Mouse (Mus musculus): ENCODE data around the gene Epn2. TPM values are rescaled to one million over a fixed set of nuclear protein-coding genes. Genes with fewer than 3 reads are reported as not detected.

Gene Epn2
- polyA plus RNA-seq, 1 experiment from 2014 or later: 20.9 TPM

- no peaks in the 10 kb centered on the region for H3K36me3 ChIP-seq (ENCODE audit: control insufficient read depth, insufficient read depth, low read length)
- ATAC-seq (ENCODE audit: insufficient read depth, low FRiP score): no peak
- no peaks in the 10 kb centered on the region for H3K27me3 ChIP-seq (ENCODE audit: control insufficient read depth, insufficient read depth, low read length)
- no peak overlapping the region for H3K27ac ChIP-seq (ENCODE audit: low read length)
- no peak overlapping the region for H3K9ac ChIP-seq (ENCODE audit: low read length)
- H3K9me3 ChIP-seq (replicated peaks; ENCODE audit: control insufficient read depth, low read length): no peaks in the 10 kb centered on the region
- no peak overlapping the region for H3K4me3 ChIP-seq (replicated peaks; ENCODE audit: low read length)
- peaks cover 9% of the 10 kb centered on the region; the same call in 1 of the 2 replicates for H3K4me1 ChIP-seq (ENCODE audit: control insufficient read depth, insufficient read depth, low read length)
- no peak overlapping the region for H3K4me2 ChIP-seq (ENCODE audit: low read depth, low read length)
- 71% methylated on average over 4 of the region's 4 CpGs for WGBS
Measured at GRCm38 (mm10) chr11:61563939-61564338, 15.5 kb downstream of the Epn2 start.

- Histone ChIP-seq H3K27ac (ENCODE audit: low read length) (no peak overlapping the region; the same call in 1 of the 2 replicates), H3K4me2 (ENCODE audit: low read depth, low read length) (no peak overlapping the region), H3K27me3 (ENCODE audit: control insufficient read depth, insufficient read depth, low read length) (no peaks in the 10 kb centered on the region), H3K36me3 (ENCODE audit: control insufficient read depth, insufficient read depth, low read length) (no peaks in the 10 kb centered on the region), H3K4me1 (ENCODE audit: control insufficient read depth, insufficient read depth, low read length) (peaks cover 9% of the 10 kb centered on the region; the same call in 1 of the 2 replicates), H3K4me3 (replicated peaks; ENCODE audit: low read length) (no peak overlapping the region), H3K9ac (ENCODE audit: low read length) (no peak overlapping the region), H3K9me3 (replicated peaks; ENCODE audit: control insufficient read depth, low read length) (no peaks in the 10 kb centered on the region)
- no peak for ATAC-seq (ENCODE audit: insufficient read depth, low FRiP score)
- 52% methylated on average over 5 of the region's 5 CpGs for WGBS
Measured at GRCm38 (mm10) chr11:61562421-61562820, 17.1 kb downstream of the Epn2 start.

GRCm38 (mm10) chr11:61559572-61559971, 19.9 kb downstream of the Epn2 start:
- no peaks in the 10 kb centered on the region for H3K36me3 ChIP-seq (ENCODE audit: control insufficient read depth, insufficient read depth, low read length)
- H3K27ac ChIP-seq (ENCODE audit: low read length): no peak overlapping the region
- no peak for ATAC-seq (ENCODE audit: insufficient read depth, low FRiP score)
- no peak overlapping the region for H3K4me3 ChIP-seq (replicated peaks; ENCODE audit: low read length)
- H3K9ac ChIP-seq (ENCODE audit: low read length): no peak overlapping the region
- 59% methylated on average over 5 of the region's 5 CpGs for WGBS
- peaks cover 9% of the 10 kb centered on the region; the same call in 1 of the 2 replicates for H3K4me1 ChIP-seq (ENCODE audit: control insufficient read depth, insufficient read depth, low read length)
- H3K27me3 ChIP-seq (ENCODE audit: control insufficient read depth, insufficient read depth, low read length): no peaks in the 10 kb centered on the region
- H3K4me2 ChIP-seq (ENCODE audit: low read depth, low read length): no peak overlapping the region
- H3K9me3 ChIP-seq (replicated peaks; ENCODE audit: control insufficient read depth, low read length): no peaks in the 10 kb centered on the region

GRCm38 (mm10) chr11:61553015-61553754, 26.3 kb downstream of the Epn2 start:
- no peaks in the 10 kb centered on the region for H3K9me3 ChIP-seq (replicated peaks; ENCODE audit: control insufficient read depth, low read length)
- no peak overlapping the region for H3K4me3 ChIP-seq (replicated peaks; ENCODE audit: low read length)
- no peaks in the 10 kb centered on the region for H3K27me3 ChIP-seq (ENCODE audit: control insufficient read depth, insufficient read depth, low read length)
- 73% methylated on average over 3 of the region's 3 CpGs for WGBS
- ATAC-seq (ENCODE audit: insufficient read depth, low FRiP score): no peak
- no peaks in the 10 kb centered on the region for H3K36me3 ChIP-seq (ENCODE audit: control insufficient read depth, insufficient read depth, low read length)
- no peak overlapping the region for H3K27ac ChIP-seq (ENCODE audit: low read length)
- H3K4me1 ChIP-seq (ENCODE audit: control insufficient read depth, insufficient read depth, low read length): no peaks in the 10 kb centered on the region
- H3K4me2 ChIP-seq (ENCODE audit: low read depth, low read length): no peak overlapping the region
- H3K9ac ChIP-seq (ENCODE audit: low read length): no peak overlapping the region

- H3K9me3 ChIP-seq (replicated peaks; ENCODE audit: control insufficient read depth, low read length): no peaks in the 10 kb centered on the region
- H3K4me2 ChIP-seq (ENCODE audit: low read depth, low read length): no peak overlapping the region
- H3K9ac ChIP-seq (ENCODE audit: low read length): no peak overlapping the region
- H3K4me1 ChIP-seq (ENCODE audit: control insufficient read depth, insufficient read depth, low read length): no peaks in the 10 kb centered on the region
- H3K27ac ChIP-seq (ENCODE audit: low read length): no peak overlapping the region
- no peaks in the 10 kb centered on the region for H3K27me3 ChIP-seq (ENCODE audit: control insufficient read depth, insufficient read depth, low read length)
- no peak overlapping the region for H3K4me3 ChIP-seq (replicated peaks; ENCODE audit: low read length)
- H3K36me3 ChIP-seq (ENCODE audit: control insufficient read depth, insufficient read depth, low read length): no peaks in the 10 kb centered on the region
- ATAC-seq (ENCODE audit: insufficient read depth, low FRiP score): no peak
Measured at GRCm38 (mm10) chr11:61550631-61551030, 28.9 kb downstream of the Epn2 start.

- no peak overlapping the region for H3K27ac ChIP-seq (ENCODE audit: low read length)
- no peak overlapping the region for H3K4me3 ChIP-seq (replicated peaks; ENCODE audit: low read length)
- no peaks in the 10 kb centered on the region for H3K27me3 ChIP-seq (ENCODE audit: control insufficient read depth, insufficient read depth, low read length)
- no peaks in the 10 kb centered on the region for H3K9me3 ChIP-seq (replicated peaks; ENCODE audit: control insufficient read depth, low read length)
- H3K9ac ChIP-seq (ENCODE audit: low read length): no peak overlapping the region
- no peak overlapping the region for H3K4me2 ChIP-seq (ENCODE audit: low read depth, low read length)
- WGBS: 88% methylated on average over 4 of the region's 4 CpGs
- no peaks in the 10 kb centered on the region for H3K36me3 ChIP-seq (ENCODE audit: control insufficient read depth, insufficient read depth, low read length)
- H3K4me1 ChIP-seq (ENCODE audit: control insufficient read depth, insufficient read depth, low read length): no peaks in the 10 kb centered on the region
- ATAC-seq (ENCODE audit: insufficient read depth, low FRiP score): no peak
Measured at GRCm38 (mm10) chr11:61547710-61548109, 31.8 kb downstream of the Epn2 start.

- Histone ChIP-seq H3K27ac (ENCODE audit: low read length) (no peak overlapping the region), H3K9ac (ENCODE audit: low read length) (no peak overlapping the region), H3K4me2 (ENCODE audit: low read depth, low read length) (no peak overlapping the region), H3K9me3 (replicated peaks; ENCODE audit: control insufficient read depth, low read length) (no peaks in the 10 kb centered on the region), H3K36me3 (ENCODE audit: control insufficient read depth, insufficient read depth, low read length) (no peaks in the 10 kb centered on the region), H3K4me3 (replicated peaks; ENCODE audit: low read length) (no peak overlapping the region), H3K27me3 (ENCODE audit: control insufficient read depth, insufficient read depth, low read length) (no peaks in the 10 kb centered on the region), H3K4me1 (ENCODE audit: control insufficient read depth, insufficient read depth, low read length) (no peaks in the 10 kb centered on the region)
- no peak for ATAC-seq (ENCODE audit: insufficient read depth, low FRiP score)
- 77% methylated on average over 10 of the region's 10 CpGs for WGBS
Measured at GRCm38 (mm10) chr11:61546452-61546851, 33.0 kb downstream of the Epn2 start.

GRCm38 (mm10) chr11:61545586-61545985, 33.9 kb downstream of the Epn2 start:
- H3K9ac ChIP-seq (ENCODE audit: low read length): no peak overlapping the region
- no peaks in the 10 kb centered on the region for H3K27me3 ChIP-seq (ENCODE audit: control insufficient read depth, insufficient read depth, low read length)
- ATAC-seq (ENCODE audit: insufficient read depth, low FRiP score): no peak
- no peaks in the 10 kb centered on the region for H3K4me1 ChIP-seq (ENCODE audit: control insufficient read depth, insufficient read depth, low read length)
- no peaks in the 10 kb centered on the region for H3K36me3 ChIP-seq (ENCODE audit: control insufficient read depth, insufficient read depth, low read length)
- 85% methylated on average over 2 of the region's 2 CpGs for WGBS
- H3K9me3 ChIP-seq (replicated peaks; ENCODE audit: control insufficient read depth, low read length): no peaks in the 10 kb centered on the region
- H3K4me2 ChIP-seq (ENCODE audit: low read depth, low read length): no peak overlapping the region
- no peak overlapping the region for H3K27ac ChIP-seq (ENCODE audit: low read length)
- no peak overlapping the region for H3K4me3 ChIP-seq (replicated peaks; ENCODE audit: low read length)

- Histone ChIP-seq H3K4me1 (ENCODE audit: control insufficient read depth, insufficient read depth, low read length) (no peaks in the 10 kb centered on the region), H3K4me2 (ENCODE audit: low read depth, low read length) (no peak overlapping the region), H3K9me3 (replicated peaks; ENCODE audit: control insufficient read depth, low read length) (no peaks in the 10 kb centered on the region), H3K27ac (ENCODE audit: low read length) (no peak overlapping the region), H3K27me3 (ENCODE audit: control insufficient read depth, insufficient read depth, low read length) (no peaks in the 10 kb centered on the region), H3K9ac (ENCODE audit: low read length) (no peak overlapping the region), H3K4me3 (replicated peaks; ENCODE audit: low read length) (no peak overlapping the region), H3K36me3 (ENCODE audit: control insufficient read depth, insufficient read depth, low read length) (no peaks in the 10 kb centered on the region)
- 74% methylated on average over 2 of the region's 2 CpGs for WGBS
- no peak for ATAC-seq (ENCODE audit: insufficient read depth, low FRiP score)
Measured at GRCm38 (mm10) chr11:61541106-61541505, 38.4 kb downstream of the Epn2 start.

Data from stomach, embryonic 16.5 days (tissue).